Mouse (Mus musculus): ENCODE measurements at regions not wholly inside any gene's neighbourhood (a gene's known extent, or its start where the extent isn't known, plus 50 kb on each side); places are given as distances from the start of the nearest gene placed in this dataset.
"Not testable (repeated sequence)": the region's sequence is repeated elsewhere in the genome, so short reads cannot be mapped to it uniquely, and the experiment has no call there.

- DNase-seq (ENCODE audit: low spot score in 2 of 2), result no peak
Measured at GRCm38 (mm10) chr15:42073486-42073885, 1939.3 kb downstream of the 9330182O14Rik start.

GRCm38 (mm10) chr15:42082436-42082835 lies 1948.3 kb downstream of the 9330182O14Rik start:
- DNase-seq (ENCODE audit: low spot score in 2 of 2), result no peak

- DNase-seq (ENCODE audit: low spot score in 2 of 2), result no peak
Measured at GRCm38 (mm10) chr15:42100730-42101129, 1966.6 kb downstream of the 9330182O14Rik start.

- no peak for DNase-seq (ENCODE audit: low spot score in 2 of 2)
Measured at GRCm38 (mm10) chr15:42104816-42105215, 1970.7 kb downstream of the 9330182O14Rik start.

- no peak for DNase-seq (ENCODE audit: low spot score in 2 of 2)
Measured at GRCm38 (mm10) chr15:42107106-42107505, 1972.9 kb downstream of the 9330182O14Rik start.

GRCm38 (mm10) chr15:42111811-42112210 lies 1977.6 kb downstream of the 9330182O14Rik start:
- DNase-seq (ENCODE audit: low spot score in 2 of 2), result no peak

- DNase-seq (ENCODE audit: low spot score in 2 of 2), result no peak
Measured at GRCm38 (mm10) chr15:42127471-42127870, 1993.3 kb downstream of the 9330182O14Rik start.

- DNase-seq (ENCODE audit: low spot score in 2 of 2), result no peak
Measured at GRCm38 (mm10) chr15:42128976-42129375, 1994.8 kb downstream of the 9330182O14Rik start.

GRCm38 (mm10) chr15:42166546-42166945 lies 2032.4 kb downstream of the 9330182O14Rik start:
- DNase-seq (ENCODE audit: low spot score in 2 of 2), result no peak

- DNase-seq (ENCODE audit: low spot score in 2 of 2), result not testable (repeated sequence)
Measured at GRCm38 (mm10) chr15:42177766-42178165, 2043.6 kb downstream of the 9330182O14Rik start.

GRCm38 (mm10) chr15:42207187-42207846 lies 2073.2 kb downstream of the 9330182O14Rik start:
- no peak for DNase-seq (ENCODE audit: low spot score in 2 of 2)

- DNase-seq (ENCODE audit: low spot score in 2 of 2), result peak in 1 of 2 experiments; percentile 18
Measured at GRCm38 (mm10) chr15:42219496-42219895, 2085.3 kb downstream of the 9330182O14Rik start.

GRCm38 (mm10) chr15:42220005-42220404 lies 2085.8 kb downstream of the 9330182O14Rik start:
- no peak for DNase-seq (ENCODE audit: low spot score in 2 of 2)

GRCm38 (mm10) chr15:42225006-42225405 lies 2090.8 kb downstream of the 9330182O14Rik start:
- DNase-seq (ENCODE audit: low spot score in 2 of 2), result no peak

- DNase-seq (ENCODE audit: low spot score in 2 of 2), result no peak
Measured at GRCm38 (mm10) chr15:42231692-42232091, 2097.5 kb downstream of the 9330182O14Rik start.

- DNase-seq (ENCODE audit: low spot score in 2 of 2), result no peak
Measured at GRCm38 (mm10) chr15:42246812-42247211, 2112.6 kb downstream of the 9330182O14Rik start.

- DNase-seq (ENCODE audit: low spot score in 2 of 2), result no peak
Measured at GRCm38 (mm10) chr15:42252730-42253330, 2118.7 kb downstream of the 9330182O14Rik start.

- DNase-seq (ENCODE audit: low spot score in 2 of 2), result no peak
Measured at GRCm38 (mm10) chr15:42256343-42256742, 2122.2 kb downstream of the 9330182O14Rik start.

- no peak for DNase-seq (ENCODE audit: low spot score in 2 of 2)
Measured at GRCm38 (mm10) chr15:42275117-42275516, 2141.0 kb downstream of the 9330182O14Rik start.

GRCm38 (mm10) chr15:42277247-42277646 lies 2143.1 kb downstream of the 9330182O14Rik start:
- DNase-seq (ENCODE audit: low spot score in 2 of 2), result no peak

- DNase-seq (ENCODE audit: low spot score in 2 of 2), result no peak
Measured at GRCm38 (mm10) chr15:42280810-42281209, 2146.6 kb downstream of the 9330182O14Rik start.

GRCm38 (mm10) chr15:42296406-42296805 lies 2162.2 kb downstream of the 9330182O14Rik start:
- DNase-seq (ENCODE audit: low spot score in 2 of 2), result no peak

- no peak for DNase-seq (ENCODE audit: low spot score in 2 of 2)
Measured at GRCm38 (mm10) chr15:42297430-42297829, 2163.3 kb downstream of the 9330182O14Rik start.
